Mouse (Mus musculus) frontal cortex, postnatal 36 days (tissue): ENCODE measurements around the gene Cyb5r2.

Experiments used
- DNase-seq, 2 experiments: peaks; one replicate each; pipeline ENCODE4 v3.0.0; 2022; ENCODE audit warnings: low spot score in 2 of 2

Gene Cyb5r2

DNA sequence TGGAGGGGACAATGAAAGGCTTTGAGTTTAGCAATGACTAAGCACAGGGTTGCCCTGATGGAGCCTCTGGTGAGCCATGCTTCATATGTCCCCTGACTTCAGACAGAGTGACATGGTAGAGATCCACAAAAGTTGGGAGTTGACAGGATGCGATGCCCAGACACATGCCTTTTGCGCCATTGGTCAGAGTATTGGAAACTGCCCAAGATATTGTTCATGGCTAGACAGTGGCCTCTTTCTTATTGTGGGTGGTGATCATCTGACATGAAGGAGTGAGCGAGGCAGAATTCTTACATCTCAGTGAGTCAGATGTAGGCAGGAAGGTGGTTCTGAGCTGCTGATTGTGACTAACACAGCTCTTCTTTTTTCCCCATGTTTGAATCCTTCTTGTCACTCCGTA lies 35.3 kb downstream of the Cyb5r2 start:
- DNase-seq, result no peak

GRCm38 (mm10) chr7:107720771-107721170 lies 37.1 kb downstream of the Cyb5r2 start:
- DNase-seq, result no peak

DNA sequence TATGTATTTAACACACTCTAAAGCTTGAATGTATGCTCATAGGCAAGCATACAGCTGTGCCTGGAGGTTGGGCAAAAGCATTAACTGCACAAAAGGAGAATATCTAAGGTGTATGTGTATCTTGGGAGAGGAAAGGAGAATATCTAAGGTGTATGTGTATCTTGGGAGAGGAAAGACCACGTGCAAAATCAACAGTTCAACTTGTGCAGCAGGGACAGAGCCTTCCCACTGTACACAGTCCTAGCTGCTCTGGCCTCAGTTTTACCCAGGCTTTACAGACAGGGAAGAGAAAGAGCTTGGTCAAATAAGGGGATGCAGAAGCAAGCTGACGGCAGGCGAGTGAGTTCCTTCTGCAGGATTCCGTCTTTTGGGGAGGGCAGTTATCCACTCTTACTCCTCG lies 43.8 kb downstream of the Cyb5r2 start:
- no peak for DNase-seq

DNA sequence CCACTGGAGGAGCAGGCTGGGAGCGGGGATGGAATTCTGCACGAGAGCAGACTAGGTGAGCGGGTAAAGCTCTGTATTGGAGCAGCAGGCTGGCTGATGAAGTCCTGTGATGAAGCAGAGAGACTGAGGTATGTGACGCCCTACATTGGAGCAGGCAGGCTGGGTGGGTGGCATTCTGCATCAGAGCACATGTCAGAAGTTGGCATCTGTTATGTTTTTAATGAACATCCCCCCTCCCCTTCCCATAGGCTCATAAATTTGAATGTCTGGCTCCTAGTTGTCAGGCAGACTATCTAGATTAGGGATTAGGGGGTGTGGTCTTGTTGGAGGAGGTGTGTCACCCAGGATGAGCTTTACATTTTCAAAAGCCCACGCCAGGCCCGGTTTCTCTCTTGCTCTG lies 45.1 kb downstream of the Cyb5r2 start:
- no peak for DNase-seq

DNA sequence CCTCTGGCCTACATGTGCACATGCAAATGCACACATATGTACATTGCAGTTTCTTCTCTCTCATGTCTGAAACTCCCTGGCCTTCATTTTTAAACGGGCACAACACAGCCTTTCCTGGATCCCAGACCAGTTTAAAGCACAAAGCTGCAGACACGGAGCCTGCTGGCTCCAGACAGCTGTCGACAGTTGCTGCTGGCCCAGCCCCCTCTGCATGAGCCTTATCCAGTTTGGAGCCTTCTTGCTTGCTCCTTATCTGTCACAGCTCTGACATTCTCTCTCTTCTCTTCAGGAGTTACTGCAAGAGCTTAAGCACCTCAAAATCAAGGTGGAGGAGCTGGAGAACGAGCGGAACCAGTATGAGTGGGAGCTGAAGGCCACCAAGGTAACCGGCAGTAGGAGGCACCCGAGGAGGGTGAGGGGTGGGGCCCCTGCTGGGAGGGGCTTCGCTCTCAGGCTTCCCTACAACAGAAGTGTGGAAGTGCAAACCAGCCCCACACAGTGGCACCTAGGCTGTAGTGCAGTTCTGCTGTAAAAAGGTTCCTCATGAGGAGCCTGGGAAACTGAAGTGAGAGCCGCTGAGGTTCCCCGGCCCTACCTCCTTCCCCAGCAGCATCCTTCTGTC lies 49.2 kb downstream of the Cyb5r2 start:
- peak; percentile 54 to 78 for DNase-seq

GRCm38 (mm10) chr7:107707650-107708049 lies 50.2 kb downstream of the Cyb5r2 start:
- no peak for DNase-seq

GRCm38 (mm10) chr7:107705941-107706340 lies 51.9 kb downstream of the Cyb5r2 start:
- DNase-seq, result no peak

GRCm38 (mm10) chr7:107702461-107703380 lies 55.1 kb downstream of the Cyb5r2 start:
- no peak for DNase-seq

GRCm38 (mm10) chr7:107700646-107701045 lies 57.2 kb downstream of the Cyb5r2 start:
- no peak for DNase-seq

- DNase-seq, result no peak
These were observed 57.9 kb downstream of the Cyb5r2 start for GRCm38 (mm10) chr7:107699926-107700325.
